Mouse (Mus musculus) CH12.LX (cell line): ENCODE measurements around the gene Myo3b. TPM values are rescaled to one million over a fixed set of nuclear protein-coding genes. Genes with fewer than 3 reads are reported as not detected.

Experiments used
- DNase-seq: peaks from one replicate; pipeline ENCODE4 v3.0.0-alpha.2; 2013; ENCODE audit errors: extremely low read depth
- H3K27ac ChIP-seq: 2 replicates; pipeline ENCODE4 v1.5.1; 2012; ENCODE audit warnings: low read depth, mild to moderate bottlenecking, control low read depth, moderate library complexity; ENCODE audit not compliant: insufficient read depth
- H3K27me3 ChIP-seq: replicated peaks from 2 replicates; pipeline ENCODE3; 2012; ENCODE audit warnings: inconsistent platforms
- H3K36me3 ChIP-seq, 2 experiments: replicated peaks in 1 of 2; 2 replicates each; pipeline versions ENCODE3 to v1.6.1; 2012; ENCODE audit warnings: inconsistent platforms in 1 of 2, low read length in 1 of 2, mild to moderate bottlenecking in 1 of 2, mixed read lengths in 1 of 2, moderate library complexity in 1 of 2; ENCODE audit not compliant: control insufficient read depth in 1 of 2, insufficient read depth in 1 of 2
- H3K4me1 ChIP-seq, 2 experiments: 2 replicates each; pipeline ENCODE4 v1.6.1; 2012; ENCODE audit warnings: inconsistent platforms in 1 of 2, moderate library complexity in 1 of 2; ENCODE audit not compliant: insufficient read depth in 2 of 2, control insufficient read depth in 1 of 2
- H3K4me2 ChIP-seq: 2 replicates; pipeline ENCODE4 v1.6.1; 2012; ENCODE audit warnings: low read depth, mild to moderate bottlenecking, control low read depth; ENCODE audit not compliant: poor library complexity, insufficient read depth, severe bottlenecking
- H3K4me3 ChIP-seq, 3 experiments: fragments of 150-350 bp in 1 of 3; sonication (generic) in 1 of 3; replicated peaks in 1 of 3; 2 replicates each; pipeline versions ENCODE3 to v1.5.1; 2011 to 2012; ENCODE audit warnings: low read depth in 2 of 3, low read length in 2 of 3, mild to moderate bottlenecking in 2 of 3, moderate library complexity in 2 of 3, control low read depth in 1 of 3, improper control_type of control experiment in 1 of 3, inconsistent platforms in 1 of 3, mixed read lengths in 1 of 3; ENCODE audit not compliant: poor library complexity in 1 of 3
- H3K79me2 ChIP-seq: replicated peaks from 2 replicates; pipeline ENCODE4 v1.6.1; 2012; ENCODE audit warnings: mild to moderate bottlenecking, moderate library complexity; ENCODE audit not compliant: control insufficient read depth, poor library complexity, insufficient read depth, severe bottlenecking; ENCODE audit errors: extremely low read depth
- H3K9ac ChIP-seq: 2 replicates; pipeline ENCODE4 v1.6.1; 2012; ENCODE audit warnings: low read depth, mild to moderate bottlenecking, control low read depth, moderate library complexity; ENCODE audit not compliant: insufficient read depth
- H3K9me3 ChIP-seq: replicated peaks from 2 replicates; pipeline ENCODE3; 2012; ENCODE audit warnings: low read length, inconsistent platforms, mixed read lengths
- BHLHE40 ChIP-seq: IDR thresholded peaks from 2 replicates; pipeline ENCODE4 v1.6.1; 2011; ENCODE audit warnings: mild to moderate bottlenecking, low read depth, low read length, improper control_type of control experiment
- CHD2 ChIP-seq: IDR thresholded peaks from 2 replicates; pipeline ENCODE4 v1.6.1; 2011; ENCODE audit warnings: low read length, improper control_type of control experiment
- ELF1 ChIP-seq: IDR thresholded peaks from 2 replicates; pipeline ENCODE4 v1.6.1; 2014; ENCODE audit warnings: low read depth, mild to moderate bottlenecking, inconsistent platforms, low read length, improper control_type of control experiment
- ETS1 ChIP-seq: conservative IDR thresholded peaks from 2 replicates; pipeline ENCODE4 v1.6.1; 2012; ENCODE audit warnings: low read depth, mild to moderate bottlenecking, inconsistent platforms, low read length, improper control_type of control experiment, moderate library complexity
- JUN ChIP-seq: IDR thresholded peaks from 2 replicates; pipeline ENCODE4 v1.6.1; 2011; ENCODE audit warnings: low read depth, mild to moderate bottlenecking, low read length, improper control_type of control experiment, moderate library complexity; ENCODE audit not compliant: insufficient read depth
- JUND ChIP-seq: conservative IDR thresholded peaks from 2 replicates; pipeline ENCODE4 v1.6.1; 2011; ENCODE audit warnings: low read depth, low read length, improper control_type of control experiment
- KAT2A ChIP-seq: IDR thresholded peaks from 2 replicates; pipeline ENCODE4 v1.6.1; 2012; ENCODE audit warnings: low read length, improper control_type of control experiment, inconsistent platforms; ENCODE audit not compliant: insufficient replicate concordance
- MAFK ChIP-seq: IDR thresholded peaks from 2 replicates; pipeline ENCODE4 v1.6.1; 2011; ENCODE audit warnings: low read length, improper control_type of control experiment; ENCODE audit not compliant: insufficient replicate concordance
- MAZ ChIP-seq: IDR thresholded peaks from 2 replicates; pipeline ENCODE4 v1.6.1; 2012; ENCODE audit warnings: low read depth, mild to moderate bottlenecking, inconsistent platforms, low read length, improper control_type of control experiment, moderate library complexity
- MXI1 ChIP-seq: IDR thresholded peaks from 2 replicates; pipeline ENCODE4 v1.6.1; 2011; ENCODE audit warnings: mild to moderate bottlenecking, low read depth, low read length, improper control_type of control experiment
- NRF1 ChIP-seq: IDR thresholded peaks from 2 replicates; pipeline ENCODE4 v1.6.1; 2014; ENCODE audit warnings: low read depth, mild to moderate bottlenecking, inconsistent platforms, low read length, improper control_type of control experiment, moderate library complexity
- POLR2AphosphoS2 ChIP-seq: IDR thresholded peaks from 2 replicates; pipeline ENCODE4 v1.6.1; 2011; ENCODE audit warnings: low read depth, low read length, improper control_type of control experiment
- RAD21 ChIP-seq: IDR thresholded peaks from 2 replicates; pipeline ENCODE4 v1.6.1; 2011; ENCODE audit warnings: low read depth, mild to moderate bottlenecking, low read length, improper control_type of control experiment, moderate library complexity
- SIN3A ChIP-seq: IDR thresholded peaks from 2 replicates; pipeline ENCODE4 v1.6.1; 2012; ENCODE audit warnings: low read length, improper control_type of control experiment, inconsistent platforms
- SMC3 ChIP-seq: IDR thresholded peaks from 2 replicates; pipeline ENCODE4 v1.6.1; 2011; ENCODE audit warnings: low read depth, low read length, improper control_type of control experiment
- TBP ChIP-seq: conservative IDR thresholded peaks from 2 replicates; pipeline ENCODE4 v1.6.1; 2011; ENCODE audit warnings: low read depth, low read length, improper control_type of control experiment
- USF1 ChIP-seq: IDR thresholded peaks from 2 replicates; pipeline ENCODE4 v1.6.1; 2014; ENCODE audit warnings: low read depth, mild to moderate bottlenecking, inconsistent platforms, low read length, improper control_type of control experiment
- ZC3H11A ChIP-seq: IDR thresholded peaks from 2 replicates; pipeline ENCODE4 v1.6.1; 2012; ENCODE audit warnings: low read depth, mild to moderate bottlenecking, inconsistent platforms, low read length, improper control_type of control experiment
- ZNF384 ChIP-seq: IDR thresholded peaks from 2 replicates; pipeline ENCODE4 v1.6.1; 2012; ENCODE audit warnings: low read depth, low read length, improper control_type of control experiment, inconsistent platforms
- dilution Hi-C: fragments of 300-500 bp; cut with MboI; formaldehyde crosslinking; loops from 2 replicates; pipeline ENCODE4 v1.14.3; 2020; ENCODE audit warnings: low sequenced_read_pairs; ENCODE audit not compliant: extremely low pct_unique_long_range_greater_than_20kb, extremely low pct_ligation_motif_present
- in situ Hi-C: fragments of 300-500 bp; cut with MboI; formaldehyde crosslinking; loops from 3 replicates; pipeline ENCODE4 v1.14.3; 2019; ENCODE audit warnings: low sequenced_read_pairs, low pct_ligation_motif_present, low pct_unique_long_range_greater_than_20kb, mixed read lengths
- polyA plus RNA-seq: library from polyadenylated mRNA; unstranded; fragments of >175 nt; gene quantifications from 2 replicates; pipeline ENCODE4 v1.2.1, GENCODE M21; 2012; ENCODE audit warnings: low read depth; ENCODE audit not compliant: insufficient read length
- total RNA-seq, 2 experiments: library from RNA; depleted of rRNA; stranded (reverse); fragments of 300-350 nt in 1 of 2; fragments of >200 nt in 1 of 2; gene quantifications; 2 replicates each; pipeline ENCODE4 v1.2.3; 2012 to 2014

Gene Myo3b
- total and polyA plus RNA-seq, 3 experiments = 0.63 to 0.76 (median 0.64) TPM

DNA sequence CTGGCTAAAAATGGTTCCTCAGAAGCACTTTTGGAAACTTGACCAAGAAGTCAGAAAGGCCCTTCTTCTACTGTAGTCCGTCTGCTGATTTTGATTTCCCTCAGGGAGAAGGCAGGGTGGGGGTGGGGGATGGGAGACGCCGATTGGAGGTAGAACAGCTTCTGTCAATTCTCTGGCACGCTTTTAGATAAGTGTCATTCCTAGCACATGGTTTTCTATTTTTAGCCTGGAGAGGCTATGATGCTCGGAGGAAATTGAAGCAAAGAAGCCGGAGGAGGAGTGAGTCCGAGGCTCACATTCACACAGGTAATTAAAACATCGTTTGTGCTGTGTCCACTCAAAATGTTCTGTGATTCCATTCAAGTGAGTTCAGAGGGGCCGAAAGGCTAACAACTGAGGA is 276.2 kb downstream of the Myo3b start:
- in situ Hi-C loops = no loop called here
- DNase-seq = no peak
- Histone ChIP-seq H3K36me3 (peaks cover 0 to 3% of the 10 kb centered on the region in 2 experiments), H3K4me2 (no peak overlapping the region), H3K27ac (no peak overlapping the region), H3K4me3 (no peak overlapping the region), H3K4me1 (peaks cover 0 to 3% of the 10 kb centered on the region in 2 experiments; a peak in 1 of 4 replicates), H3K79me2 (no peaks in the 10 kb centered on the region), H3K9ac (no peak overlapping the region), H3K27me3 (no peaks in the 10 kb centered on the region), H3K9me3 (no peaks in the 10 kb centered on the region)
- dilution Hi-C loops = no loop called here
- TF ChIP-seq SMC3 (no peak), CHD2 (no peak), JUND (no peak), NRF1 (no peak), ZNF384 (no peak), ELF1 (no peak), SIN3A (no peak)

- H3K36me3 ChIP-seq = peaks cover 0 to 3% of the 10 kb centered on the region in 2 experiments
- H3K4me3 ChIP-seq = no peak overlapping the region
- no peaks in the 10 kb centered on the region for H3K27me3 ChIP-seq
- no peak overlapping the region for H3K9ac ChIP-seq
- in situ Hi-C loops = no loop called here
- DNase-seq = no peak
- H3K4me1 ChIP-seq = peaks cover 0 to 3% of the 10 kb centered on the region in 2 experiments; a peak in 1 of 4 replicates
- H3K27ac ChIP-seq = no peak overlapping the region
- H3K4me2 ChIP-seq = no peak overlapping the region
- H3K79me2 ChIP-seq = no peaks in the 10 kb centered on the region
- TF ChIP-seq MXI1 (no peak), USF1 (no peak), RAD21 (no peak), MAFK (no peak), JUN (no peak), ETS1 (no peak), ZNF384 (no peak), ZC3H11A (no peak), CHD2 (no peak), MAZ (no peak), TBP (no peak), SIN3A (no peak), BHLHE40 (no peak), KAT2A (no peak), POLR2AphosphoS2 (no peak)
- H3K9me3 ChIP-seq = no peaks in the 10 kb centered on the region
- dilution Hi-C loops = no loop called here
Observed at GRCm38 (mm10) chr2:70315734-70316133, 276.8 kb downstream of the Myo3b start.
